Mouse (Mus musculus): ENCODE results near the gene Cldn24. TPM values are rescaled to one million over a fixed set of nuclear protein-coding genes. Genes with fewer than 3 reads are reported as not detected.

The Cldn24 gene
- total RNA-seq (2023), result not detected

DNA sequence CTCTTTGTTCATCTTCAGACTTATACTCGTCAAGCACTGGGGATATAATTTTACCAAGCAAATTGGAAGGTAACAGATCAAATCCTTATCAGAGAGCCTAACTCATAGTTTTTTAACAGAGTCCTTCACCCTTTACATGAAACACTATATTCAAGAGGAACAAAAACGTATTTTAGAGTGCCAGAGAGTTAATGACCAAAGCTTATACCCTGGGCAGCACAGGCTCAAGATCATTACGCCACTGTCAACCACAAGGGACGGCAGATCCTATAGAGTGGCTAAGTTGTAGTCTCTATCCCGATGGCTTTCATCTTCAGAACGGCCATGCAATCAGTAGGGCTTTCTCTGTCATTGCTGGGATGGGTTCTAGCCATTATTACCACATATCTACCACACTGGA is at the start of gene Cldn24:
Gene Cldn24, plus strand, starts transcription at position 301 of the 400 bp plus-strand sequence.

DNA sequence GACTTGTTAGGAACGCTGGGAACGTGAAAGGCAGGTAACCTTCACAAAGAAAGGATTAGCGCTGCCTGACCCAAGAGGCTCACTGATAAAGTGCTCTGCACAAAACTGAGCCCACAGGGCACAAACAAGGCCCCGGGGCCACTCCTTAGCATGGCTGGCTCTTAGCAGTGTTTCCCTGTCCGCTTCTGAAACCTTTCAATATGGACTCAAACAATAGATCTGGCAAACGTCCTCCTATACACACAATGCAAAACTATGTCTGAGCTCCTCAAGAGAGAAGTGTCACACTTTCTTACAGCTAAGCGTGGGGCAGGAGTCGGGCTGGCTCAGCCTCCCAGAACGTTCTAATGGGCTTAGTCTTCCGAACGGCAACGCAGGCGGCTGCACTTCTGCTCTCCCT is 2.2 kb downstream of the Cldn24 start, which contains the start of gene Cldn22:
Gene Cldn22, plus strand, starts transcription at position 301 of the 400 bp plus-strand sequence.

Other genes with a start within 250 kb of the Cldn24 start
- 10 to 100 TPM; 34.9 to 50.5 TPM for gene Ing2, start 146.6 kb upstream of the Cldn24 start, total RNA-seq (2023)
- gene Cdkn2aip, start 108.2 kb upstream of the Cldn24 start, total RNA-seq (2023), result 10 to 100 TPM; 17.7 to 21.3 TPM
- not detected for gene Cldn22, start 2.3 kb downstream of the Cldn24 start, total RNA-seq (2023)
- gene Wwc2, start 168.8 kb downstream of the Cldn24 start, total RNA-seq (2023), result 1 to 10 TPM; 3.3 to 3.9 TPM

Measured in neutrophil, adult 83 days (primary cell).